Mouse (Mus musculus): ENCODE measurements around the gene Il1f10. TPM values are rescaled to one million over a fixed set of nuclear protein-coding genes. Genes with fewer than 3 reads are reported as not detected.

Gene Il1f10
- polyA plus RNA-seq, 1 experiment from 2014 or later, result not detected

DNA sequence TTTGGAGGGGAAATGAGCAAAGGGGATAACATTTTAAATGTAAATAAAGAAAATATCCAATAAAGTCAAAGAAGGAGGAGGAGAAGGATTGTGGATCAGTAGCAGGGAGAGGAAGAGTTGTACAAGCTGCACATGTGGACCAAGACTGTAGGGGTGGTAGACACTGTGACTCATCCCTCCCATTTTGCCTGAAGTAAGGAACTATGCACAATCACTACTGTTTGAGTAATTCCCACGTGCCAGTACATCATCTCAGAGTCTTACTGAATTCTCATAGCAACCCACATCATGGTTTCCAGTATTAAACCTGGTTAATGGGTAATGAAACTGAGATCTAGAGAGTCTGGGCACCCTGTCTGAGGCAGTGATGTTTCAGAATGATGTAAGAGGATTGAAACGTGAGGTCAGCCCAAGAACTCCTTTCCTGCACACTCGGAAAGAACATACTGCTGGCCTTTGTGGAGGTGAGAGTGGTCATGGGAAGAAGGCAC lies 50.4 kb downstream of the Il1f10 start:
- ATAC-seq (ENCODE audit: low FRiP score), result no peak
- WGBS, result 76% methylated on average over 3 of the region's 3 CpGs

More for the DNA sequence above, 50.4 kb downstream of the Il1f10 start:
- H3K4me3 ChIP-seq (replicated peaks), result no peak overlapping the region
- no peak overlapping the region for H3K27ac ChIP-seq
- H3K36me3 ChIP-seq (replicated peaks), result no peaks in the 10 kb centered on the region
- no peaks in the 10 kb centered on the region for H3K9me3 ChIP-seq
- H3K4me1 ChIP-seq, result no peaks in the 10 kb centered on the region
- no peaks in the 10 kb centered on the region for H3K27me3 ChIP-seq
- H3K4me2 ChIP-seq, result no peak overlapping the region
- no peak overlapping the region for H3K9ac ChIP-seq

Other genes with a start within 250 kb of the Il1f10 start
- 0.99 and 1.4 TPM in 2 replicates for gene Hnmt, start 241.8 kb upstream of the Il1f10 start, polyA plus RNA-seq (2016; fragmentation: Nextera tagmentation; extraction: Ambion mirVana)
- gene Tbpl2, start 194.6 kb upstream of the Il1f10 start, polyA plus RNA-seq (2016; fragmentation: Nextera tagmentation; extraction: Ambion mirVana), result not detected in 2 replicates
- not detected in 2 replicates for gene Il1f8, start 138.0 kb upstream of the Il1f10 start, polyA plus RNA-seq (2016; fragmentation: Nextera tagmentation; extraction: Ambion mirVana)
- not detected in 2 replicates for gene Il1f9, start 104.7 kb upstream of the Il1f10 start, polyA plus RNA-seq (2016; fragmentation: Nextera tagmentation; extraction: Ambion mirVana)
- not detected in 2 replicates for gene Il1f6, start 75.8 kb upstream of the Il1f10 start, polyA plus RNA-seq (2016; fragmentation: Nextera tagmentation; extraction: Ambion mirVana)
- not detected in 2 replicates for gene Il1f5, start 14.2 kb upstream of the Il1f10 start, polyA plus RNA-seq (2016; fragmentation: Nextera tagmentation; extraction: Ambion mirVana)
- gene Il1rn, start 45.7 kb downstream of the Il1f10 start, polyA plus RNA-seq (2016; fragmentation: Nextera tagmentation; extraction: Ambion mirVana), result not detected in 2 replicates
- gene Psd4, start 76.4 kb downstream of the Il1f10 start, polyA plus RNA-seq (2016; fragmentation: Nextera tagmentation; extraction: Ambion mirVana), result 0.29 and 1.0 TPM in 2 replicates
- gene Pax8, start 184.4 kb downstream of the Il1f10 start, polyA plus RNA-seq (2016; fragmentation: Nextera tagmentation; extraction: Ambion mirVana), result 0.20 and 0.24 TPM in 2 replicates

All from forebrain, embryonic 12.5 days (tissue).